Mouse (Mus musculus): Measurements from ENCODE around the gene Zfp276. TPM values are rescaled to one million over a fixed set of nuclear protein-coding genes. Genes with fewer than 3 reads are reported as not detected.
"Not testable (repeated sequence)": the region's sequence is repeated elsewhere in the genome, so short reads cannot be mapped to it uniquely, and the experiment has no call there.

Zfp276 gene
- total and polyA plus RNA-seq, 2 experiments from 2014 or later = 14.8 to 37.3 TPM

DNA sequence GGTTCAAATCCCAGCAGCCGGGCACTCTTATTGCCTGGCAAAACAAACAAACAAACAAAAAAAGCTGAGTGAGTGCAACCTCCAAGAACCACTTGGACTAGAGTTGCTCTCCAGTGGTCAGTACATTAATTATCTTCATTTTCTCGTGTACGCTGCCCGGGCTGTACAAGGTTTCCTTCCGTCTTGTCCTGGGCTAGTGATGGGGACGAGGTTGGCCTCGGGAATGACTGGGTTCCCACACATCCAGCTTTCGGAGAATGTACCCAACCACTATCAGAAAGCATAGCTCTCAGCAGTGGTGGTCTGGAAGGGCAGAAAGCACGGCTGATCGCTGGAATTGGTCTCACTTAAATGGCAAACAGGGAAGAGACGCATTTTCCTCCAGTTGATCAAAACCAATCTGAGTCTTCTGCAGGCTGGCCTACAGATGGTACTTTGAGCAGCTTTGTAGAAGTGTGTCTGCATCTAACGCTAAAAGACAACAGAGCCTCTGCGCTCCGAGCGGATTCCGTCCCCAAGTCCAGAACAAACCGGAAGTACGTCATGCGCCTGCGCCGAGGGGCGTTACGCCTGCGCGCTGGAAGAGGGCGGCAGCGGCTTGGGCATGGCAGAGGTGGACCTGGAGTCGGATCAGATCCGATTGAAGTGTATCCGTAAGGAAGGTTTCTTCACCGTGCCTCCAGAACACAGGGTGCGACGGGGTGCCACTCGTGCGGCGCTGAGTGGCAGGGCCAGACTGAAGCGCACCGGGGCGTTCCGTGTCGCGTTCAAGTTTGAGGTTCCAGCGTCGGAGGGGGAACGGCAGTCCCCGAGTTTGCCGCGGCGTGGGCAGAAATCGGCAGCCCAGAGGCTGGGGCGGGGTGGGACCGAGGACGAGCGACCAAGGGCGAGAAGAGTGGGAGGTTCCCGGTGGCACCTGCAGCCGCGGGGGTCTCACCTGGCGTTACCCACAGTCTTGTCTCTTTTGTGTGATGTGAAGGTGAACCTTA, 29.4 kb upstream of the Zfp276 start, which contains the start of gene Cdk10:
TSS of gene Cdk10 (plus strand) at position 565 of the 989 bp plus-strand sequence.
- H3K9ac ChIP-seq = peak within 1 kb of the TSS; percentile 80
- H3K4me2 ChIP-seq (ENCODE audit: low read depth) = peak within 1 kb of the TSS; percentile 93
- WGBS = 5% methylated on average over 59 of the region's 59 CpGs
- peaks cover 11% of the 10 kb centered on the region; the same call in 1 of the 2 replicates for H3K4me1 ChIP-seq (ENCODE audit: insufficient read depth)
- no peaks in the 10 kb centered on the region for H3K27me3 ChIP-seq (ENCODE audit: insufficient read depth, low read length)
- peak within 1 kb of the TSS; percentile 71 for H3K4me3 ChIP-seq (ENCODE audit: low read depth, low read length)
- ATAC-seq = peak; percentile 94
- H3K36me3 ChIP-seq (ENCODE audit: insufficient read depth) = peaks cover 18% of the 10 kb centered on the region
- no peaks in the 10 kb centered on the region for H3K9me3 ChIP-seq (ENCODE audit: low read length)
- DNase-seq = peak; percentile 95
- peak; percentile 20; the same call in 1 of the 2 replicates for TF ChIP-seq CTCF (IDR thresholded peaks at IDR 0.05; ENCODE audit: low read depth)
- H3K27ac ChIP-seq (ENCODE audit: low read depth, low read length) = peak within 1 kb of the TSS; percentile 91

DNA sequence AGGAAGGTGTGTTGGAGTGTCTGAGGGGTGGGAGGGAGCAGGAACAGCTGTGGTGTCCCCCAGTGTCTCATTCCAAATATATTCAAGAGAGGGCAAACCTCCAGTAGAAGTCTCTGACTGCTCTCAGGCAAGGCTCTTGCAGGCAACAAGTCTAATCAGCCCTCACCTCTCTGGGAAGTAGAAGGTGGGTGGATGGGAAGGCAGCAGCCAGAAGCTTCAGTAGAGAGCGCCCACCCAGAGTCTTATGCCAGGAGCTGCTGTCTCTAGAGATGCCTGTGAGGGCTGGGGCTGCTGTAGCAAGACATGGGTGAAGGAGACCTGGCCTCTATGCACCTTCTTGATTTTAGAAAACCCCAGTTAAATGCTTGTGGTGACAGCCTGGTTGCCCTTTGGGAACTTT, 25.6 kb upstream of the Zfp276 start:
- 100% methylated on average over 1 of the region's 1 CpGs for WGBS
- Histone ChIP-seq H3K27ac (ENCODE audit: low read depth, low read length) (no peak overlapping the region), H3K4me3 (ENCODE audit: low read depth, low read length) (no peak overlapping the region), H3K4me2 (ENCODE audit: low read depth) (no peak overlapping the region), H3K27me3 (ENCODE audit: insufficient read depth, low read length) (no peaks in the 10 kb centered on the region), H3K9ac (no peak overlapping the region), H3K36me3 (ENCODE audit: insufficient read depth) (peaks cover 18% of the 10 kb centered on the region), H3K4me1 (ENCODE audit: insufficient read depth) (peaks cover 11% of the 10 kb centered on the region; the same call in 1 of the 2 replicates), H3K9me3 (ENCODE audit: low read length) (no peaks in the 10 kb centered on the region)
- ATAC-seq = no peak
- DNase-seq = no peak
- no peak for TF ChIP-seq CTCF (IDR thresholded peaks at IDR 0.05; ENCODE audit: low read depth)

DNA sequence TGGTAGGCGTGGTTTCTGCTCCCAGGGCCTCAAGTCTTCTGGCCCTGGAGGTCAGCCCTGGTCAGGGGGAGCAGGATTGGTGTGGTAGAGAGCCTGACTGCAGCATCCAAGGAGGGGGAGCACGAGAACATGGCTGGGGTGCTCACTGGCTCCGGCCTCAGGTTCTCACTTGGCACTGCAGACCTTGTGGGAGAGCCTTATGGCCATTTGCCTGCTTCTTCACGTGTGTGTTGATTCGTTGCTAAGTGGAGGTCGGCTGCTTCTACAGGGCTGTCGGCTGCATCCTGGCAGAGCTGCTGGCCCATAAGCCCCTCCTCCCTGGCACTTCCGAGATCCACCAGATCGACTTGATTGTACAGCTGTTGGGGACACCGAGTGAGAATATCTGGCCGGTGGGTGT, 23.7 kb upstream of the Zfp276 start:
- ATAC-seq; H3K4me3 ChIP-seq (ENCODE audit: low read depth, low read length); DNase-seq; H3K4me2 ChIP-seq (ENCODE audit: low read depth); H3K9me3 ChIP-seq (ENCODE audit: low read length); H3K27me3 ChIP-seq (ENCODE audit: insufficient read depth, low read length); H3K27ac ChIP-seq (ENCODE audit: low read depth, low read length); H3K4me1 ChIP-seq (ENCODE audit: insufficient read depth); H3K9ac ChIP-seq: not testable (repeated sequence)
- 78% methylated on average over 11 of the region's 11 CpGs for WGBS
- H3K36me3 ChIP-seq (ENCODE audit: insufficient read depth) = peaks cover 18% of the 10 kb centered on the region

DNA sequence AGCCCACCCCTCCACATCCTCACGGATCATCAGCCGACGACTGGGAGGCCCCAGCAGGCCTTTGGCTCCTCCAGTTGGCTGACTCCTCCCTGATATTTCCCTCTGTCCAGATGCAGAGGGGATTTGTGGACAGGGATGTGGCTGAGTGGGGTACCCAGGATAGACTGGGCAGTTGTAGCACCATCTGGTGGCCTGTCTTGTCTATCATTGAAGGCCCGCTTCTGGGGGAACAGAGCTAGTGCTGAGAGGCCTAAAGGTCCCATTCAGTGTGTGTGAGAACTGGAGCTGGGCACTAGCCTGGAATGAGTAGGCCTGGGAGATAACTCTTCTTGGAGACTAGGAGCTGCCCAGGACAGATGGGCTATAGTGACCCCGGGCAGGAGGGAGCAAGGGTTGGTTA, 22.3 kb upstream of the Zfp276 start:
- Histone ChIP-seq H3K9ac (no peak overlapping the region), H3K4me1 (ENCODE audit: insufficient read depth) (peaks cover 15% of the 10 kb centered on the region), H3K9me3 (ENCODE audit: low read length) (no peaks in the 10 kb centered on the region), H3K27ac (ENCODE audit: low read depth, low read length) (no peak overlapping the region), H3K27me3 (ENCODE audit: insufficient read depth, low read length) (peaks cover 4% of the 10 kb centered on the region; the same call in 1 of the 2 replicates), H3K4me2 (ENCODE audit: low read depth) (no peak overlapping the region), H3K4me3 (ENCODE audit: low read depth, low read length) (no peak overlapping the region), H3K36me3 (ENCODE audit: insufficient read depth) (peaks cover 18% of the 10 kb centered on the region)
- peak; percentile 50 for TF ChIP-seq CTCF (IDR thresholded peaks at IDR 0.05; ENCODE audit: low read depth)
- ATAC-seq (no peak), DNase-seq (no peak)
- 60% methylated on average over 5 of the region's 5 CpGs for WGBS

DNA sequence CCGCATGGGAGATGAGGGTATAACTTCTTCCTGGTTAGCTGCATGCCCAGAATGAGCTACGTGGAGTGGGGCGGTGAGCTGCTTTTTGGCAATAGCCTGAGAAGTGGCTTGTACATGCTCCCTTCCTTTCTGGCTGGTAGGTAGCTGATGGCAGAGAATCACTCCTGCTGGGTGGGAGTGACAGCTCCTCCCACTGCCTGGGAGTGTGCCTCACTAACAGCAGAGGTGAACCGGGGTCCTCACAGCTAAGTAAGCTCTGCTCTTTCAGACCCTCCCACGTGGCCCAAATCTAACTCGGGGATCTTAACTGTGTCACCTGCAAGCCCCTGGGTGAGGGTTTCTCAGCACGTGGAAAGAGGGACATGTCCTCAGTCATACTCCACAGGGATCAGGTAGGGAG, 21.4 kb upstream of the Zfp276 start:
- 44% methylated on average over 7 of the region's 7 CpGs for WGBS
- no peak for DNase-seq

DNA sequence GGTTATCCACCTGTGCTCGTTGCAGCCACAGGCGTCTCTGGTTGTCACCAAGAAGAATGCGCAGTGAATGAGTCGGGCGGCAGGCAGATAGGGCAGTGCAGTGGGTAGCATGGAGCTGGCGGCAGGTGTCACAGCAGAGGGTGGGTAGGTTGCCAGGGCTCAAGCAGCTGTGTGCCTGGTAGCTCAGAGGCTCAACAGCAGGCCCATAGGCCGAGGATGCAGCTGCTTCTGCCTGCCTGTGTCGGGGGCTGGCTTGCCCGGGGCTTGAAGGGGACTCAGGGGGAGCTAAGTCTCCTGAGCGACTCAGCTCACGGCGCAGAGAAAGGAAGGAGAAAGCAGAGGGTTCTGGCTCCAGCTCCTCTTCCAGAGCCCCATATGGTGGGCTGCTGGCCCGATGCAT, 20.7 kb upstream of the Zfp276 start:
- Histone ChIP-seq H3K27me3 (ENCODE audit: insufficient read depth, low read length) (peaks cover 7% of the 10 kb centered on the region; the same call in 1 of the 2 replicates), H3K4me2 (ENCODE audit: low read depth) (no peak overlapping the region), H3K27ac (ENCODE audit: low read depth, low read length) (no peak overlapping the region), H3K36me3 (ENCODE audit: insufficient read depth) (0 out of 2 replicates have a peak, but pooled peaks cover 7% of the 10 kb centered on the region), H3K4me1 (ENCODE audit: insufficient read depth) (peaks cover 15% of the 10 kb centered on the region), H3K4me3 (ENCODE audit: low read depth, low read length) (no peak overlapping the region), H3K9me3 (ENCODE audit: low read length) (no peaks in the 10 kb centered on the region), H3K9ac (no peak overlapping the region)
- TF ChIP-seq CTCF (IDR thresholded peaks at IDR 0.05; ENCODE audit: low read depth) = no peak
- DNase-seq = no peak
- WGBS = 55% methylated on average over 13 of the region's 13 CpGs
- ATAC-seq = no peak

More for the DNA sequence above, 21.4 kb upstream of the Zfp276 start:
- TF ChIP-seq CTCF (IDR thresholded peaks at IDR 0.05; ENCODE audit: low read depth) = no peak
- Histone ChIP-seq H3K27ac (ENCODE audit: low read depth, low read length) (no peak overlapping the region), H3K4me1 (ENCODE audit: insufficient read depth) (peaks cover 15% of the 10 kb centered on the region), H3K4me2 (ENCODE audit: low read depth) (no peak overlapping the region), H3K4me3 (ENCODE audit: low read depth, low read length) (no peak overlapping the region), H3K9ac (no peak overlapping the region), H3K9me3 (ENCODE audit: low read length) (no peaks in the 10 kb centered on the region), H3K27me3 (ENCODE audit: insufficient read depth, low read length) (peaks cover 7% of the 10 kb centered on the region; the same call in 1 of the 2 replicates), H3K36me3 (ENCODE audit: insufficient read depth) (peaks cover 13% of the 10 kb centered on the region; the same call in 1 of the 2 replicates)
- ATAC-seq = no peak

DNA sequence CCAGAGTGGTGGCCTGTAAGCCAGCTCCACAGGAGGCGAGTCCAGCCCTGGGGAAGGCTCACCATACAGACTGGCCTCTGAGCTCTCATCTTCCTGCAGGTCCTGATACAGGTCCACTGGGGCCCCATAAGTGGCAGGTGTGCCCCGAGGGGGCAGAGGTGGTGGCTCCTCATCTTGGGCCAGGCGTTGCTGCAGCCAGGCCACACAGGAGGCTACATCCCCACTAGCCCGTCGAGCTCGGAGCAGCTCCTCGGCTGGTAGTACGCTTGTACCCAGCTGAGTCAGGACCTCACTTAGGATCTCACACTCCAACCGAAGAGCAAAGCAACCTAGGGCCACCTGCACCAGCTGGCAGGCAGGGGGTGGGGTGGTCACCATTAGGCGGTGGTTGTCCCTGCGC, 20.2 kb upstream of the Zfp276 start:
- Histone ChIP-seq H3K9me3 (ENCODE audit: low read length) (no peaks in the 10 kb centered on the region), H3K27ac (ENCODE audit: low read depth, low read length) (no peak overlapping the region), H3K4me2 (ENCODE audit: low read depth) (no peak overlapping the region), H3K36me3 (ENCODE audit: insufficient read depth) (0 out of 2 replicates have a peak, but pooled peaks cover 3% of the 10 kb centered on the region), H3K27me3 (ENCODE audit: insufficient read depth, low read length) (peaks cover 7% of the 10 kb centered on the region; the same call in 1 of the 2 replicates), H3K9ac (no peak overlapping the region), H3K4me1 (ENCODE audit: insufficient read depth) (peaks cover 15% of the 10 kb centered on the region), H3K4me3 (ENCODE audit: low read depth, low read length) (no peak overlapping the region)
- TF ChIP-seq CTCF (IDR thresholded peaks at IDR 0.05; ENCODE audit: low read depth) = no peak
- ATAC-seq (no peak), DNase-seq (no peak)
- 80% methylated on average over 11 of the region's 11 CpGs for WGBS

Data from forebrain, postnatal 0 days (tissue).